Mouse (Mus musculus) liver, embryonic 12.5 days (tissue): ENCODE measurements around the gene Lin9. TPM values are rescaled to one million over a fixed set of nuclear protein-coding genes. Genes with fewer than 3 reads are reported as not detected.
A peak's percentile ranks its signal among the peaks of the same experiment; 100 is the strongest.

ENCODE experiments used
- ATAC-seq: fragments of 200-750 bp; cut with Nextera tagmentation; 2 replicates; pipeline ENCODE4 v1.8.0; 2017; ENCODE audit warnings: moderate number of reproducible peaks, mild to moderate bottlenecking, moderate library complexity
- H3K27ac ChIP-seq: fragments of 300-500 bp; sonication (generic); 2 replicates; pipeline ENCODE4 v1.5.1; 2016; ENCODE audit warnings: mild to moderate bottlenecking
- H3K27me3 ChIP-seq: fragments of 300-500 bp; sonication (generic); replicated peaks from 2 replicates; pipeline ENCODE4 v1.6.1; 2016; ENCODE audit warnings: mild to moderate bottlenecking, moderate library complexity
- H3K36me3 ChIP-seq: fragments of 300-500 bp; sonication (generic); 2 replicates; pipeline ENCODE4 v1.6.1; 2016; ENCODE audit warnings: mild to moderate bottlenecking, moderate library complexity
- H3K4me1 ChIP-seq: fragments of 300-500 bp; sonication (generic); 2 replicates; pipeline ENCODE4 v1.6.1; 2016
- H3K4me2 ChIP-seq: fragments of 300-500 bp; sonication (generic); 2 replicates; pipeline ENCODE4 v1.6.1; 2016; ENCODE audit warnings: mild to moderate bottlenecking, moderate library complexity
- H3K4me3 ChIP-seq: fragments of 300-500 bp; sonication (generic); 2 replicates; pipeline ENCODE4 v1.5.1; 2016; ENCODE audit warnings: mild to moderate bottlenecking, moderate library complexity
- H3K9ac ChIP-seq: fragments of 300-500 bp; sonication (generic); 2 replicates; pipeline ENCODE4 v1.6.1; 2016; ENCODE audit warnings: mild to moderate bottlenecking, moderate library complexity
- H3K9me3 ChIP-seq: fragments of 300-500 bp; sonication (generic); replicated peaks from 2 replicates; pipeline ENCODE4 v1.6.1; 2016; ENCODE audit warnings: mild to moderate bottlenecking, moderate library complexity
- WGBS: fragments of 180-500 bp; shearing (Covaris S2); methylation state at CpG from one replicate; pipeline ENCODE4 v1.1.7; 2016; ENCODE audit not compliant: insufficient replicate concordance; 5-methylcytosine and 5-hydroxymethylcytosine counted together
- polyA plus RNA-seq: library from polyadenylated mRNA; unstranded; fragments of >200 nt; fragmentation: Nextera tagmentation; extraction: Ambion mirVana; gene quantifications from 2 replicates; pipeline ENCODE4 v1.2.1, GENCODE M21; 2016

The Lin9 gene
- polyA plus RNA-seq, 1 experiment from 2014 or later: 17.5 TPM

GRCm38 (mm10) chr1:180639416-180640401 is 1.2 kb upstream of the Lin9 start:
- H3K9me3 ChIP-seq: no peaks in the 10 kb centered on the region
- ATAC-seq: no peak
- 56% methylated on average over 10 of the region's 10 CpGs for WGBS

GRCm38 (mm10) chr1:180640605-180641125 is 285 bp upstream of the Lin9 start:
- H3K27me3 ChIP-seq: no peaks in the 10 kb centered on the region
- H3K9ac ChIP-seq: peak overlapping the region; percentile 99
- peak; percentile 47 for ATAC-seq
- peaks cover 33% of the 10 kb centered on the region for H3K4me1 ChIP-seq
- H3K9me3 ChIP-seq: no peaks in the 10 kb centered on the region
- peak overlapping the region; percentile 94 for H3K4me3 ChIP-seq
- peak overlapping the region; percentile 84 for H3K4me2 ChIP-seq
- H3K36me3 ChIP-seq: peaks cover 6% of the 10 kb centered on the region
- peak overlapping the region; percentile 91 for H3K27ac ChIP-seq
- WGBS: under 1% methylated on average over 50 of the region's 61 CpGs

More at GRCm38 (mm10) chr1:180639416-180640401, 1.2 kb upstream of the Lin9 start:
- Histone ChIP-seq H3K27ac (peak overlapping the region; percentile 91; the same call in 1 of the 2 replicates), H3K27me3 (no peaks in the 10 kb centered on the region), H3K4me3 (peak overlapping the region; percentile 94), H3K4me1 (peaks cover 32% of the 10 kb centered on the region), H3K9ac (peak overlapping the region; percentile 99), H3K36me3 (peaks cover 6% of the 10 kb centered on the region), H3K4me2 (peak overlapping the region; percentile 84)

- Histone ChIP-seq H3K36me3 (peaks cover 12% of the 10 kb centered on the region), H3K9me3 (no peaks in the 10 kb centered on the region), H3K27ac (peak overlapping the region; percentile 91), H3K4me3 (peak overlapping the region; percentile 94), H3K27me3 (no peaks in the 10 kb centered on the region), H3K9ac (peak overlapping the region; percentile 99), H3K4me2 (peak overlapping the region; percentile 84), H3K4me1 (peaks cover 43% of the 10 kb centered on the region)
- peak; percentile 59 for ATAC-seq
- 2% methylated on average over 50 of the region's 50 CpGs for WGBS
Observed at GRCm38 (mm10) chr1:180641518-180642227, 723 bp downstream of the Lin9 start.

- H3K4me2 ChIP-seq: peak overlapping the region; percentile 84
- ATAC-seq: no peak
- peaks cover 40% of the 10 kb centered on the region for H3K4me1 ChIP-seq
- H3K36me3 ChIP-seq: peaks cover 14% of the 10 kb centered on the region
- peak overlapping the region; percentile 99 for H3K9ac ChIP-seq
- WGBS: 59% methylated on average over 8 of the region's 8 CpGs
- no peaks in the 10 kb centered on the region for H3K27me3 ChIP-seq
- H3K9me3 ChIP-seq: no peaks in the 10 kb centered on the region
- H3K27ac ChIP-seq: no peak overlapping the region
- peak overlapping the region; percentile 94 for H3K4me3 ChIP-seq
Observed at GRCm38 (mm10) chr1:180642228-180642564, 1.2 kb downstream of the Lin9 start.

- ATAC-seq: no peak
- H3K36me3 ChIP-seq: peaks cover 59% of the 10 kb centered on the region
- H3K27me3 ChIP-seq: peaks cover 23% of the 10 kb centered on the region
- no peak overlapping the region for H3K9ac ChIP-seq
- H3K27ac ChIP-seq: no peak overlapping the region
- H3K4me1 ChIP-seq: no peaks in the 10 kb centered on the region
- no peaks in the 10 kb centered on the region for H3K9me3 ChIP-seq
- 81% methylated on average over 7 of the region's 7 CpGs for WGBS
- H3K4me3 ChIP-seq: no peak overlapping the region
- no peak overlapping the region for H3K4me2 ChIP-seq
Observed at GRCm38 (mm10) chr1:180691284-180691683, 50.3 kb downstream of the Lin9 start.

- Histone ChIP-seq H3K9ac (peak within 1 kb of the TSS; percentile 25; the same call in 1 of the 2 replicates), H3K4me2 (peak within 1 kb of the TSS; percentile 66), H3K4me1 (no peaks in the 10 kb centered on the region), H3K27ac (no peak within 1 kb of the TSS), H3K27me3 (peaks cover 65% of the 10 kb centered on the region), H3K9me3 (no peaks in the 10 kb centered on the region), H3K36me3 (peaks cover 11% of the 10 kb centered on the region), H3K4me3 (peak within 1 kb of the TSS; percentile 47)
- 0 out of 2 replicates have a peak, but pooled peaks have one; percentile 32 for ATAC-seq
- WGBS: 2% methylated on average over 79 of the region's 79 CpGs
Observed at GRCm38 (mm10) chr1:180696626-180697352, 55.8 kb downstream of the Lin9 start, which contains the start of gene Mixl1. TSS of gene Mixl1 (minus strand) at chr1:180697034.

- H3K4me1 ChIP-seq: no peaks in the 10 kb centered on the region
- no peak overlapping the region for H3K4me2 ChIP-seq
- H3K9me3 ChIP-seq: no peaks in the 10 kb centered on the region
- WGBS: 27% methylated on average over 5 of the region's 5 CpGs
- no peak; the same call in 1 of the 2 replicates for ATAC-seq
- H3K9ac ChIP-seq: no peak overlapping the region
- H3K27me3 ChIP-seq: peaks cover 70% of the 10 kb centered on the region
- H3K36me3 ChIP-seq: no peaks in the 10 kb centered on the region
- no peak overlapping the region for H3K27ac ChIP-seq
- no peak overlapping the region for H3K4me3 ChIP-seq
Observed at GRCm38 (mm10) chr1:180698063-180698462, 57.1 kb downstream of the Lin9 start.

- no peak overlapping the region for H3K4me3 ChIP-seq
- no peak overlapping the region for H3K9ac ChIP-seq
- H3K36me3 ChIP-seq: no peaks in the 10 kb centered on the region
- H3K9me3 ChIP-seq: no peaks in the 10 kb centered on the region
- peaks cover 34% of the 10 kb centered on the region for H3K27me3 ChIP-seq
- H3K4me1 ChIP-seq: peaks cover 4% of the 10 kb centered on the region; the same call in 1 of the 2 replicates
- ATAC-seq: no peak
- H3K27ac ChIP-seq: no peak overlapping the region
- 0 out of 2 replicates have a peak overlapping the region, but pooled peaks have one; percentile 15 for H3K4me2 ChIP-seq
- WGBS: 34% methylated on average over 6 of the region's 6 CpGs
Observed at GRCm38 (mm10) chr1:180703400-180703799, 62.5 kb downstream of the Lin9 start.

- 39% methylated on average over 3 of the region's 3 CpGs for WGBS
Observed at GRCm38 (mm10) chr1:180707368-180707767, 66.4 kb downstream of the Lin9 start.

GRCm38 (mm10) chr1:180707813-180708212 is 66.9 kb downstream of the Lin9 start:
- peak; percentile 30; the same call in 1 of the 2 replicates for ATAC-seq
- H3K9me3 ChIP-seq: no peaks in the 10 kb centered on the region
- H3K4me3 ChIP-seq: no peak overlapping the region
- H3K36me3 ChIP-seq: no peaks in the 10 kb centered on the region
- H3K27ac ChIP-seq: no peak overlapping the region
- no peak overlapping the region for H3K9ac ChIP-seq
- 57% methylated on average over 3 of the region's 3 CpGs for WGBS
- peaks cover 8% of the 10 kb centered on the region for H3K27me3 ChIP-seq
- peaks cover 18% of the 10 kb centered on the region for H3K4me1 ChIP-seq
- no peak overlapping the region for H3K4me2 ChIP-seq

More at GRCm38 (mm10) chr1:180707368-180707767, 66.4 kb downstream of the Lin9 start:
- H3K9me3 ChIP-seq: no peaks in the 10 kb centered on the region
- peaks cover 18% of the 10 kb centered on the region for H3K4me1 ChIP-seq
- H3K4me2 ChIP-seq: no peak overlapping the region
- no peak overlapping the region for H3K4me3 ChIP-seq
- ATAC-seq: no peak
- H3K36me3 ChIP-seq: no peaks in the 10 kb centered on the region
- no peak overlapping the region for H3K27ac ChIP-seq
- H3K27me3 ChIP-seq: peaks cover 12% of the 10 kb centered on the region
- H3K9ac ChIP-seq: no peak overlapping the region
